8 mouse cellular contexts compared by ENCODE assay signal in the genomic region with DNA sequence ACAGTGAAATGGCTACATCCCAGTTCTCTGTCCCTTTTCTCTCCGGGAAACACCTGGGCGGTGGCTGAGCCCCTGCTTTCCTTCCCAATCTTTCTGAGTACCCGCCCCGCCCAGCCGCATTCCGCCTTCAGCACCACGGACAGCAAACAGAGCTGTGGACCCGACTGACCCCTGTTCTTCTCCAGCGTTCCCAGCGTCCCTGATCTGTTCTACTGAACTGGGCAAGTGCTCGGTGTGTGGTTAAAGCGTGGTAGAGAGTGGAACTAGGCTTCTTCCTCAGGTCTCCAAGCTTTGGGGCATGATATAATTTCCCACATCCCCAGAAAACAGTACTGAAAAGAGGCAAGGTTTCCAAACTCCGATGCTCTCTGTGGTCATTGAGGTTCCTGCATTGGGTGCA. TPM values are rescaled to one million over a fixed set of nuclear protein-coding genes. Genes with fewer than 3 reads are reported as not detected.
DNase-seq lines count a peak whose midpoint lies in the region; ATAC-seq and TF ChIP-seq lines count a peak whose summit lies in the region.

No protein-coding gene starts in this region.

- no peak for TF ChIP-seq CTCF in olfactory bulb, adult 2 months (IDR thresholded peaks at IDR 0.05; ENCODE audit: insufficient read depth, low read depth, low read length)

- DNase-seq in adrenal gland, adult 2 months: peak; percentile 75
- peak; percentile 45 to 65 for DNase-seq in lung, adult 18-20 months
- no peak for DNase-seq in MN1 (ENCODE audit: low spot score)

- no peaks in the 10 kb centered on the region for H3K36me3 ChIP-seq in erythroblast, embryonic 14.5 days (ENCODE audit: control insufficient read depth)
- no peaks in the 10 kb centered on the region for H3K36me3 ChIP-seq in forebrain, embryonic 15.5 days
- no peaks in the 10 kb centered on the region for H3K36me3 ChIP-seq in intestine, embryonic 15.5 days

- H3K27me3 ChIP-seq in erythroblast, embryonic 14.5 days (ENCODE audit: control insufficient read depth): peaks cover 47% of the 10 kb centered on the region
- H3K27me3 ChIP-seq in forebrain, embryonic 15.5 days: no peaks in the 10 kb centered on the region
- no peaks in the 10 kb centered on the region for H3K27me3 ChIP-seq in intestine, embryonic 15.5 days (replicated peaks)

- no peaks in the 10 kb centered on the region for H3K9me3 ChIP-seq in erythroblast, embryonic 14.5 days (ENCODE audit: control insufficient read depth, low read length)
- no peaks in the 10 kb centered on the region for H3K9me3 ChIP-seq in forebrain, embryonic 15.5 days
- no peaks in the 10 kb centered on the region for H3K9me3 ChIP-seq in intestine, embryonic 15.5 days

- 0 out of 2 replicates have a peak overlapping the region, but pooled peaks have one; percentile 32 for H3K27ac ChIP-seq in forebrain, embryonic 15.5 days (replicated peaks)
- no peak overlapping the region for H3K27ac ChIP-seq in intestine, embryonic 15.5 days
- peak overlapping the region; percentile 95 for H3K27ac ChIP-seq in olfactory bulb, adult 2 months (ENCODE audit: insufficient read depth, low read depth, low read length)

- H3K9ac ChIP-seq in forebrain, embryonic 15.5 days (replicated peaks): peak overlapping the region; percentile 77
- no peak overlapping the region for H3K9ac ChIP-seq in intestine, embryonic 15.5 days

- ATAC-seq in erythroblast, adult 5-6 weeks (replicated peaks; ENCODE audit: low FRiP score, poor library complexity, severe bottlenecking): no peak
- peak; percentile 3; the same call in 1 of the 2 replicates for ATAC-seq in forebrain, embryonic 15.5 days (replicated peaks)
- peak; percentile 39 for ATAC-seq in intestine, embryonic 15.5 days

- TF ChIP-seq POLR2A in olfactory bulb, adult 2 months (IDR thresholded peaks at IDR 0.05; ENCODE audit: insufficient read depth, low read depth, low read length): no peak

- peaks cover 27% of the 10 kb centered on the region for H3K4me1 ChIP-seq in erythroblast, embryonic 14.5 days (ENCODE audit: control insufficient read depth)
- H3K4me1 ChIP-seq in forebrain, embryonic 15.5 days: peaks cover 24% of the 10 kb centered on the region
- peaks cover 20% of the 10 kb centered on the region for H3K4me1 ChIP-seq in intestine, embryonic 15.5 days (replicated peaks)
- H3K4me1 ChIP-seq in olfactory bulb, adult 2 months (ENCODE audit: control insufficient read depth, insufficient read depth, low read length): peaks cover 10% of the 10 kb centered on the region

- peak overlapping the region; percentile 64 for H3K4me3 ChIP-seq in erythroblast, embryonic 14.5 days (replicated peaks)
- H3K4me3 ChIP-seq in forebrain, embryonic 15.5 days: peak overlapping the region; percentile 90
- peak overlapping the region; percentile 63 for H3K4me3 ChIP-seq in intestine, embryonic 15.5 days (replicated peaks)
- H3K4me3 ChIP-seq in olfactory bulb, adult 2 months (ENCODE audit: insufficient read depth, low read depth, low read length): peak overlapping the region; percentile 88

- peak overlapping the region; percentile 85 for H3K4me2 ChIP-seq in forebrain, embryonic 15.5 days (replicated peaks)
- peak overlapping the region; percentile 100 for H3K4me2 ChIP-seq in intestine, embryonic 15.5 days (replicated peaks)

- WGBS in forebrain, embryonic 15.5 days: under 1% methylated on average over 13 of the region's 13 CpGs
- WGBS in intestine, embryonic 15.5 days: 2% methylated on average over 13 of the region's 13 CpGs
- WGBS in olfactory bulb, adult 2 months: 4% methylated on average over 13 of the region's 13 CpGs

RNA-seq across cellular contexts. Expression of a gene that starts 0.8 kb away (rescaled TPM):
- polyA plus RNA-seq in erythroblast, embryonic 14.5 days (2012): 0.02 TPM in 2 replicates
- total RNA-seq in erythroblast, adult 5-6 weeks (2015; ENCODE audit: low replicate concordance): not detected in 2 replicates
- 1.3 TPM in 1 of 2 replicates, not detected in the other for total RNA-seq in erythroblast, adult 5-6 weeks (2017; ENCODE audit: low replicate concordance)
- 1 to 10 TPM; 2.4 to 6.6 TPM for total RNA-seq in adrenal gland, adult 2 months (2021)
- 20.9 and 34.5 TPM in 2 replicates for polyA plus RNA-seq in adrenal gland, adult 2 months (2012; rRNA removed)
- polyA plus RNA-seq in forebrain, embryonic 15.5 days (2015; fragmentation: Nextera tagmentation; extraction: Ambion mirVana): 30.1 and 34.3 TPM in 2 replicates
- polyA plus RNA-seq in intestine, embryonic 15.5 days (2015; fragmentation: Nextera tagmentation; extraction: Ambion mirVana): 2.4 and 2.6 TPM in 2 replicates
- not detected in 2 replicates for polyA plus RNA-seq in olfactory bulb, adult 2 months (2012; ENCODE audit: insufficient read depth, insufficient read length, low replicate concordance, missing spikeins)

RNA-seq across cellular contexts. Expression of a gene that starts 5.4 kb away (rescaled TPM):
- 2.4 and 3.0 TPM in 2 replicates for polyA plus RNA-seq in erythroblast, embryonic 14.5 days (2012)
- total RNA-seq in erythroblast, adult 5-6 weeks (2015; ENCODE audit: low replicate concordance): 16.3 and 37.9 TPM in 2 replicates
- 24.4 and 47.4 TPM in 2 replicates for total RNA-seq in erythroblast, adult 5-6 weeks (2017; ENCODE audit: low replicate concordance)
- 10 to 100 TPM; 39.3 to 73.3 TPM for total RNA-seq in adrenal gland, adult 2 months (2021)
- polyA plus RNA-seq in adrenal gland, adult 2 months (2012; rRNA removed): 52.2 and 63.4 TPM in 2 replicates
- polyA plus RNA-seq in forebrain, embryonic 15.5 days (2015; fragmentation: Nextera tagmentation; extraction: Ambion mirVana): 26.5 and 26.9 TPM in 2 replicates
- 21.2 and 25.4 TPM in 2 replicates for polyA plus RNA-seq in intestine, embryonic 15.5 days (2015; fragmentation: Nextera tagmentation; extraction: Ambion mirVana)
- not detected in 2 replicates for polyA plus RNA-seq in olfactory bulb, adult 2 months (2012; ENCODE audit: insufficient read depth, insufficient read length, low replicate concordance, missing spikeins)

RNA-seq across cellular contexts. Expression of a gene that starts 18.1 kb away (rescaled TPM):
- 18.8 and 19.5 TPM in 2 replicates for polyA plus RNA-seq in erythroblast, embryonic 14.5 days (2012)
- 20.3 and 24.0 TPM in 2 replicates for total RNA-seq in erythroblast, adult 5-6 weeks (2015; ENCODE audit: low replicate concordance)
- 3.5 and 5.8 TPM in 2 replicates for total RNA-seq in erythroblast, adult 5-6 weeks (2017; ENCODE audit: low replicate concordance)
- total RNA-seq in adrenal gland, adult 2 months (2021): 100 to 1,000 TPM in 1 of 2 experiments, 10 to 100 TPM in 1; 87.1 to 104 TPM
- polyA plus RNA-seq in adrenal gland, adult 2 months (2012; rRNA removed): 234 and 299 TPM in 2 replicates
- 116 and 120 TPM in 2 replicates for polyA plus RNA-seq in forebrain, embryonic 15.5 days (2015; fragmentation: Nextera tagmentation; extraction: Ambion mirVana)
- polyA plus RNA-seq in intestine, embryonic 15.5 days (2015; fragmentation: Nextera tagmentation; extraction: Ambion mirVana): 115 and 124 TPM in 2 replicates
- not detected in 2 replicates for polyA plus RNA-seq in olfactory bulb, adult 2 months (2012; ENCODE audit: insufficient read depth, insufficient read length, low replicate concordance, missing spikeins)

RNA-seq across cellular contexts. Expression of a gene that starts 23.3 kb away (rescaled TPM):
- 50.9 and 55.5 TPM in 2 replicates for polyA plus RNA-seq in erythroblast, embryonic 14.5 days (2012)
- total RNA-seq in erythroblast, adult 5-6 weeks (2015; ENCODE audit: low replicate concordance): 22.5 and 23.4 TPM in 2 replicates
- total RNA-seq in erythroblast, adult 5-6 weeks (2017; ENCODE audit: low replicate concordance): 5.6 and 5.7 TPM in 2 replicates
- total RNA-seq in adrenal gland, adult 2 months (2021): under 1 TPM in 1 of 2 experiments, not detected in 1; 0.81 TPM
- 0.55 TPM in 1 of 2 replicates, not detected in the other for polyA plus RNA-seq in adrenal gland, adult 2 months (2012; rRNA removed)
- 0.06 and 0.10 TPM in 2 replicates for polyA plus RNA-seq in forebrain, embryonic 15.5 days (2015; fragmentation: Nextera tagmentation; extraction: Ambion mirVana)
- 58.8 and 74.1 TPM in 2 replicates for polyA plus RNA-seq in intestine, embryonic 15.5 days (2015; fragmentation: Nextera tagmentation; extraction: Ambion mirVana)
- polyA plus RNA-seq in olfactory bulb, adult 2 months (2012; ENCODE audit: insufficient read depth, insufficient read length, low replicate concordance, missing spikeins): not detected in 2 replicates

RNA-seq across cellular contexts. Expression of a gene that starts 23.7 kb away (rescaled TPM):
- 0.60 and 0.84 TPM in 2 replicates for polyA plus RNA-seq in erythroblast, embryonic 14.5 days (2012)
- 3.3 and 18.6 TPM in 2 replicates for total RNA-seq in erythroblast, adult 5-6 weeks (2015; ENCODE audit: low replicate concordance)
- 1.8 TPM in 1 of 2 replicates, not detected in the other for total RNA-seq in erythroblast, adult 5-6 weeks (2017; ENCODE audit: low replicate concordance)
- 10 to 100 TPM; 15.2 to 16.3 TPM for total RNA-seq in adrenal gland, adult 2 months (2021)
- 80.2 and 84.4 TPM in 2 replicates for polyA plus RNA-seq in adrenal gland, adult 2 months (2012; rRNA removed)
- polyA plus RNA-seq in forebrain, embryonic 15.5 days (2015; fragmentation: Nextera tagmentation; extraction: Ambion mirVana): 22.3 and 24.6 TPM in 2 replicates
- polyA plus RNA-seq in intestine, embryonic 15.5 days (2015; fragmentation: Nextera tagmentation; extraction: Ambion mirVana): 17.9 and 19.3 TPM in 2 replicates
- not detected in 2 replicates for polyA plus RNA-seq in olfactory bulb, adult 2 months (2012; ENCODE audit: insufficient read depth, insufficient read length, low replicate concordance, missing spikeins)
